Comparison of ENCODE assay signal across 16 mouse cellular contexts in genomic region chr2:137013811-137014350, GRCm38 (mm10).
A peak's percentile ranks its signal among the peaks of the same experiment; 100 is the strongest.
DNase-seq lines count a peak whose midpoint lies in the region; ATAC-seq and TF ChIP-seq lines count a peak whose summit lies in the region.
"Had no signal": no experiment of that assay in that cellular context is flagged by ENCODE, and none has a peak within 500 bp of the region (broad histone marks: within the 10 kb centered on the region; RNA-seq: fewer than 3 reads in every experiment).

No protein-coding gene starts in this region.

- no peaks in the 10 kb centered on the region for H3K4me1 ChIP-seq in hindbrain, postnatal 0 days (ENCODE audit: insufficient read depth, low read length)
- no peaks in the 10 kb centered on the region for H3K4me1 ChIP-seq in hindbrain, embryonic 16.5 days (ENCODE audit: control insufficient read depth, insufficient read depth, low read depth, low read length)

- H3K4me3 ChIP-seq in hindbrain, postnatal 0 days (ENCODE audit: low read length), result no peak overlapping the region
- no peak overlapping the region for H3K4me3 ChIP-seq in hindbrain, embryonic 16.5 days (ENCODE audit: low read length)
- H3K4me3 ChIP-seq: erythroblast, embryonic 14.5 days; heart, embryonic 13.5 days; hindbrain, embryonic 13.5 days had no signal

- 52% methylated on average over 4 of the region's 4 CpGs for WGBS in hindbrain, postnatal 0 days
- 67% methylated on average over 4 of the region's 4 CpGs for WGBS in hindbrain, embryonic 16.5 days

- peak; percentile 20 for DNase-seq in hindbrain, postnatal 0 days (ENCODE audit: low spot score)
- peak; percentile 21 for DNase-seq in brain, adult 2 months (ENCODE audit: low read depth, low spot score)
- peak; percentile 42 for DNase-seq in gonadal fat pad, adult 2 months (ENCODE audit: low read depth)
- peak; percentile 15 for DNase-seq in heart, postnatal 4 days
- DNase-seq in spleen, adult 12 weeks (ENCODE audit: low spot score), result no peak
- DNase-seq in left cerebral cortex, adult 11 months (ENCODE audit: low spot score), result no peak
- DNase-seq: cerebellum, adult 11-12 months; cerebellum, postnatal 25 days; thymus, postnatal 4 days had no signal

- H3K9me3 ChIP-seq in hindbrain, postnatal 0 days (ENCODE audit: low read length), result no peaks in the 10 kb centered on the region
- H3K9me3 ChIP-seq in hindbrain, embryonic 16.5 days (ENCODE audit: control insufficient read depth, low read length), result no peaks in the 10 kb centered on the region
- H3K9me3 ChIP-seq: G1E; heart, embryonic 13.5 days; hindbrain, embryonic 13.5 days had no signal

- no peak overlapping the region for H3K9ac ChIP-seq in hindbrain, postnatal 0 days (replicated peaks; ENCODE audit: low read length)
- no peak overlapping the region for H3K9ac ChIP-seq in hindbrain, embryonic 16.5 days (ENCODE audit: low read depth, low read length)
- H3K9ac ChIP-seq: heart, embryonic 13.5 days; hindbrain, embryonic 13.5 days had no signal

- no peak overlapping the region for H3K27ac ChIP-seq in hindbrain, postnatal 0 days
- H3K27ac ChIP-seq in hindbrain, embryonic 16.5 days (ENCODE audit: low read depth, low read length), result no peak overlapping the region
- H3K27ac ChIP-seq: heart, embryonic 13.5 days; hindbrain, embryonic 13.5 days had no signal

- no peak overlapping the region for H3K4me2 ChIP-seq in hindbrain, postnatal 0 days (ENCODE audit: low read depth, low read length)
- H3K4me2 ChIP-seq in hindbrain, embryonic 16.5 days (ENCODE audit: low read length), result no peak overlapping the region
- H3K4me2 ChIP-seq: heart, embryonic 13.5 days; hindbrain, embryonic 13.5 days had no signal

- TF ChIP-seq CTCF in hindbrain, postnatal 0 days (IDR thresholded peaks at IDR 0.05; ENCODE audit: low read depth), result no peak

- H3K36me3 ChIP-seq in hindbrain, postnatal 0 days (ENCODE audit: insufficient read depth, low read length), result no peaks in the 10 kb centered on the region
- no peaks in the 10 kb centered on the region for H3K36me3 ChIP-seq in hindbrain, embryonic 16.5 days (ENCODE audit: control insufficient read depth, insufficient read depth, low read length)
- H3K36me3 ChIP-seq: heart, embryonic 13.5 days; hindbrain, embryonic 13.5 days had no signal

- no peak for ATAC-seq in hindbrain, postnatal 0 days
- no peak for ATAC-seq in hindbrain, embryonic 16.5 days
- ATAC-seq: CD4-positive, CD25-positive, alpha-beta regulatory T cell, adult 4 months; forebrain, embryonic 16.5 days had no signal

- no peaks in the 10 kb centered on the region for H3K27me3 ChIP-seq in hindbrain, postnatal 0 days (ENCODE audit: insufficient read depth, low read length)
- H3K27me3 ChIP-seq in hindbrain, embryonic 16.5 days (replicated peaks; ENCODE audit: control insufficient read depth, insufficient read depth, low read length), result no peaks in the 10 kb centered on the region
- H3K27me3 ChIP-seq: heart, embryonic 13.5 days; hindbrain, embryonic 13.5 days had no signal

Comparison
In these comparisons a context has a peak if more than half of its experiments do, and no peak if none do; other contexts are left out.
1. DNase-seq: peak in hindbrain, postnatal 0 days (single experiment), brain, adult 2 months (single experiment), gonadal fat pad, adult 2 months (single experiment) and heart, postnatal 4 days (single experiment); none in spleen, adult 12 weeks (single experiment) and left cerebral cortex, adult 11 months (single experiment).